Mouse (Mus musculus): ENCODE data around the gene Kdm4a. TPM values are rescaled to one million over a fixed set of nuclear protein-coding genes. Genes with fewer than 3 reads are reported as not detected.

Gene Kdm4a
- total RNA-seq (2021) = 10 to 100 TPM; 36.2 to 38.2 TPM
- long read RNA-seq, experiment 1, partial matches to known transcripts = 1 of 1 reads
- long read RNA-seq, experiment 1, other reads (novel, unspliced or antisense) = 0 of 1 reads
- long read RNA-seq, experiment 2, partial matches to known transcripts = 0 of 1 reads
- long read RNA-seq, experiment 2, other reads (novel, unspliced or antisense) = 1 of 1 reads

DNA sequence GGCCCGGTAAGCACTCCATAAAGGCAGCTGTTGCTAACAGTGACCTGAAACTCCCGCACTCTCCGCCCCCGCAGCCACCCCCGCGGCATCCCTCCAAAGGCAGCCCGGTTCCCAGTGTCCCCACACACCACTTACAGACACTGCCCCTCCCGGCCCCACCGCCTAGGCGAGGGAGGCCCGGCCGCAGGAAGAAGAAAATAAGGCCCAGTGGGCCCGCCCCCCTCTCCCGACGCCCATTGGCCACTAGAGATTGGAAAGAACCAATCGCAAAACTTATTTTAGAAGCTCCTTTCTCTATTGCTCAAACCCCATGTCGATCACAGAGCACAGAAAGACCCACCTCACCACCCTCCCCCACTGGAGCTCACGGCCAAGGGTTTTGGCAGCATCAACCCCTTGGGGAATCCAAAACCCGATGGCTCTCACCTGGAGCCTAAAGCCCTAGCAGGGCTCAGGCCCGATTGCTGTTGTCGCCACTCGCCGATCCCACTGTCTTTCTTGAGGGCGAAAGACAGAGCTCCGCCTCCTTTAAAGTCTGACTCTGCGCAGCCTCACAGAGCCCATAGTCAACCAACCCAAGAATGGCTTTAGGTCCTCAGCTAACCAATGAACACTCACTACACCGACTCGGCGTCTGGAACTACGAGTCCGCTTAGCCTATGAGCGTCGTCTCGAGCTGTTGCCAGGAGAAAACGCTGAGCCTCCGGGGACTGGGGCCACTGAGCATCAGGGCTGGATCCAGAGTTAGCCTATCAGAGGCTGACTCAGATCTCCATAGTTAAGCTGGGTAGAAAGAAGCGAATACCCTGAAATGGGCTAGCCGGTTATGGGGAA, at the start of gene Kdm4a:
Gene Kdm4a, minus strand, starts transcription at position 577 of the 834 bp plus-strand sequence.
- DNase-seq (ENCODE audit: low spot score in 2 of 2) = peak; percentile 85 to 93

DNA sequence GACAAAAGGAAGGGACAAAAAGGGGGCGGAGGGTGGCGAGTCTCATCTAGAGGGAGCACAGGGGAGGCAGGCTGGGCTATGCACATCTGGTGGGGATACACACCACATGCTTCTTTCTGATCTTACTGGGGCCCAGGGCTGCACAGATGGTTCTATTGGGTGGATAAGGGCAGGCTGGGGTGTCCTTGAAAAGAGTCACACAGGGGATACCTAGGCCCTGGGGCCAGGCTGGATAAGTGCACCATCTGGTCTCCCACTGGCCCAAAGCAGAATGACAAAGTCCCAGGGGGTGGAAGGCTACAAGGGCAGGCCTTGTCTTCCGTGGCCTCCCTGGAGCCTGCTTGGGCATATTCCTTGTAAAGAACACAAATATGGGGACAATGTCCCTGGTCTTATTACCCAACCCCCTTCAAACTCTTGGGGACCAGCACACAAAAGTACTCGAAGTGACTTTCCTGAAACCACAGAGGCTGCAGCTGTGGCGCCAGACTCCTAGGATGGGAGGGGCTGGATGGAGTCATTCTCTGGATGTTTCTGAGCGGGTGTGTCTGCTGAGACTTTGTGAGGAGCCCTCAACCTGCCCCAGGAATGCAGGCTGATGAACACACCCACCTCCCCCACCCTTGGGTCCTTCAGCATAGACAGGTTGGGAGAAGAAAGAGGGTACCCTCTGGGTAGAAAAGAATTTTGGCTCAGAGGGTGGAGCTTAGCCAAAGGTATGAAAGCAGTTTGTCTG, 49.4 kb upstream of the Kdm4a start:
- DNase-seq (ENCODE audit: low spot score in 2 of 2) = no peak

- DNase-seq (ENCODE audit: low spot score in 2 of 2) = no peak
These were observed 47.6 kb upstream of the Kdm4a start for GRCm38 (mm10) chr4:118227398-118227797.

DNA sequence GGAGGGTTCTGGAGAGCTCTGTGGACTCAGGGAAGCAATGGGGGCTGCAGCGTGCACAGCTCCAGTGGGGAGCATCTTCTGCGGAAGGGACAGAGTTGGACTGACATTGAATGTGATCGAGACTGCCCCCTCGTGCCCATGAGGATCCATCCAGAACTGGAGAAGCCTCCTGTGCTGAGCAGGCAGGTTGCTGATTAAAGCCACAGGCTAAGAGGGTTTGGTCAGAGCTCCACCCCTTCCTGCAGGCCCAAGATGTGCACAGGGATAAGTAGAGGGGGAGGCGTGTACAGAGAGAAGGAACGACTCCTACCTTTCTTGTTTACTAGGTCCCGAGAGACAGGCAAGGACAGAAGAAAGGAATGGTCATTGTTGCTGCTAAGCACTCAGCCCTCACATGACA, 41.4 kb upstream of the Kdm4a start:
- no peak for DNase-seq (ENCODE audit: low spot score in 2 of 2)

- DNase-seq (ENCODE audit: low spot score in 2 of 2) = no peak
These were observed 40.9 kb upstream of the Kdm4a start for GRCm38 (mm10) chr4:118220756-118221155.

DNA sequence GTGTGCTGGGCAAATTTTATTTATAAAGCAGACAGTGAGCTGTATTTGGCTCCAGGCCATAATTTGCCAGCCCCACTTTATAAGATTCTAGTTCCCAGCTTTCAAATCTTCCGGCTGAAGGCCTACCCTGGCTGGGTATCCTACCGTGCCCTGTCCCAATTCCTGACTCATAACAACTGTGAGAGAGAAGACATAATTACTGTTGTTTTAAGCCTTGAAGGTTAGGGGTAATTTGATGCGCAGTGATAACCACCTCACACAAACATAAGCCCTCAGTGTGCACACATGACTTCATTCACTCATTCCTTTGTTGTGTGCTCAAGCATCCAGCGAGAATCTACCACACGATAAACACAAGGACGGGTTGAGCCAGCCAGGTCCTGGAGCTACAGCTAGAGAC, 39.6 kb upstream of the Kdm4a start:
- DNase-seq (ENCODE audit: low spot score in 2 of 2) = no peak

GRCm38 (mm10) chr4:118218521-118218920, 38.7 kb upstream of the Kdm4a start:
- DNase-seq (ENCODE audit: low spot score in 2 of 2) = no peak

DNA sequence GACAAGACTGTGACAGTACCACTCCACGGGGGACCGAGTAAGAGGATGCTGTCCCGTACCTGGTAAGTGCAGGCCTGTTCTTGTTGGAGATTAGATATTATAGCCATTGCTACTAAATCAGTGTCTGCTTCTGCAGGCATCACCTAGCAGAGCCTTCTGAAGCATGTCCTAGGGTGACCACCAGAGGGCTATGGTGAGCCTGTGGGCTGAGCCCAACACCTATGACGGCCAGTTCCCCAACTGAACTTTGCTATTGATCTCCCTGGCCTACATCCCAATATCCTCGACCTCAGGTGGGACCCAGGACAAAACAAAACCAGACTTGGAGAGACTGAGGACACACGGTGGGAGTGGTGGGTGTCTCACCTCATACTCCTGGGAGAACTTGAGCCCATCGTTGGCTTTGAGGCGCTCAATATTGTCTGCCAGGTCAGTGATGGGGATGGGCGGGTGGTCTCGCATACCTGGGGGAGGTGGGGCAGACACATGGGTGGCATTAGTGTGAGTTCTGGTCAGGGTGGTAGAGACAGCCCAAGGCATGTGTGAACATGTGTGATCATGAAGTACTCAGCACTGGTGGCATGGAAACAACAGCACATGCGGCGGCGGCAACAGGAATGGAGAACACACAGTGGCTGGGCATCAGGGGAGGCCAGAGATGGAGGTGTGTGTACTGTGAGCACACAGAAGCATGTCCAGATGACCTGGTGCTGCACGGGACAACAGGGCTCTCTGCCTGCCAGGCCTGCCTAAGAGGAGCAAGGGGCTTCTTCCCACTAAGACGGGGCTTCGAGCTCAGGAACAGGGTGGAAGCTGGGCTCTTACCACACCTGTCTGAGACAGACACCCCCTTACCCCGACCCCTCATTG, 37.1 kb upstream of the Kdm4a start:
- DNase-seq (ENCODE audit: low spot score in 2 of 2) = peak; percentile 66 to 75

DNA sequence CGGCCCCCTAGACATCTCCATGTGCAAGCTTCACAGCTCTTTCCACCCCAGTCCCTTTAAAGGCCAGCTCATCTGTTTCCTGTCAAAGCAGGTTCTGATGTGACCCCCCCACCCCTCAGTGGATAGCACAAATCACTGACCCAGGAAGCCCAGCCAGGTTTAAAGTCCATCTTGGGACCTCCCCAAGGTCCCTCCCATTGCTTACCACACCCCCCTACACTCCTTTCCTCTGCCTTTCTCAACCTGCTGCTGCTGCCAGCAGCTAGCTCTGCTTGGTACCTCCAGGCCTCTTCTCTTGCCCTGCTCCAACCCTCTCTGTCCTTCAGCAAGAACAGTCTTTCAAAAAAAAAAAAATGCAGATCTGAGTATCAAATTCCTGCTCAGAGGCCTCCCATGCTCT, 35.0 kb upstream of the Kdm4a start:
- DNase-seq (ENCODE audit: low spot score in 2 of 2) = no peak

GRCm38 (mm10) chr4:118206918-118207640, 27.2 kb upstream of the Kdm4a start:
- DNase-seq (ENCODE audit: low spot score in 2 of 2) = no peak

DNA sequence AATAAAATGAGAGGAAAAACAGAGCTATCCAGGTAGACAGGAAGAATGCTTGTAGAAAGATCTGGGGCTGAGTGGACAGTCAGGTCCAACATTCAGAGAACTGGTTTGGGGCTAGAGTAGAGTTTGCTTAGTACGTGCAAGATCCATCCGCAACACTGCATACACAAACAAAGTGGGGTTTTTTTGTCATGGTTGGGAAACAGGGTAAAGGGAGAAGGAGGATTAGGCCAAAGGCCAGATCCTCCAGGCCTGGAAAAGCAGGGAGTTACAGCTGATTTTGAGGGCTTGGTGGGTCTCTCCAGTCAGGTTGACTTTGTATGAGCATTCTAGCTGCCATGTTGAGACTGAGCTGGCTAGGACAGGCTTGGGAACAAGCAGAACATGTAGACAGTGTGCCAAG, 26.1 kb upstream of the Kdm4a start:
- no peak for DNase-seq (ENCODE audit: low spot score in 2 of 2)

GRCm38 (mm10) chr4:118199093-118199492, 19.2 kb upstream of the Kdm4a start:
- DNase-seq (ENCODE audit: low spot score in 2 of 2) = no peak

GRCm38 (mm10) chr4:118198606-118199005, 18.8 kb upstream of the Kdm4a start:
- no peak for DNase-seq (ENCODE audit: low spot score in 2 of 2)

GRCm38 (mm10) chr4:118196185-118196584, 16.3 kb upstream of the Kdm4a start:
- DNase-seq (ENCODE audit: low spot score in 2 of 2) = peak; percentile 25 to 35

DNA sequence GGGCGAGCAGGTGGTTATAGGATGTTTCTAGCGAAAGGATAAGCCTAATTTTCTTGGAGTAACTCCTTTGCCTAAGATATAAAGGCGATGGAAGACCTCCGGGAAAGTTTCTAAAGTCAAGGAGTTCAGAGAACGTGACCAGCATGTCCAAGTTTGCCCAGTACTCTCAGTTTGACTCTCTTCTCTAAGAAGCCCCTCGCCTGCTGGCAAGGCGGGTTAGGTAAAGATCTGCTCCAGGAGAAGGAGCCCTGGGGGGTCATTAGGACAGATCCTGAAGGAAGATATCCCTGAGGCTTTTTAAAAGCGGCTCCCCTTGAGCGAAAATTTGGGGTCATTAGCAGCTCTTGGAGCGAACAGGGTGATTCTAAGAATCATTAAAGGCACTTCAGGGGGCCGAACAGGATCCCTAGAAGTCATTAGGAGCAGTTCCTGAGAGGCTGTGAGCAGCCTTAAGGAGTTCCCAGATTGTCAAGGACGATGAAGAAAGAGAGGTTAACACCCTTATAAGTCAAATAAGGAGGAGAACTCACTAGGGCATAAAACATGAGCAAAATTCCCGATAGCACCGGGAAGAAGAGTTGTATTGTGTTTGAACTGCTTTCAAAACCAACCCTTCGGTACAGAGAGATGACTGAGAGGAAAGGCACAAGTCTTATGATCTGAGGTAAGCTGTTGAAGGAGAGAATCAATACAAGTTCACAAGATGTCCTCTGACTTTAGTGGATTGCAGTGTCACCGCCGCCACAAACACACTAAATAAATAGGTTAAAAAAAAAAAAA, 648 bp upstream of the Kdm4a start:
- DNase-seq (ENCODE audit: low spot score in 2 of 2) = no peak

- no peak for DNase-seq (ENCODE audit: low spot score in 2 of 2)
These were observed 834 bp downstream of the Kdm4a start for GRCm38 (mm10) chr4:118178952-118179466.

DNA sequence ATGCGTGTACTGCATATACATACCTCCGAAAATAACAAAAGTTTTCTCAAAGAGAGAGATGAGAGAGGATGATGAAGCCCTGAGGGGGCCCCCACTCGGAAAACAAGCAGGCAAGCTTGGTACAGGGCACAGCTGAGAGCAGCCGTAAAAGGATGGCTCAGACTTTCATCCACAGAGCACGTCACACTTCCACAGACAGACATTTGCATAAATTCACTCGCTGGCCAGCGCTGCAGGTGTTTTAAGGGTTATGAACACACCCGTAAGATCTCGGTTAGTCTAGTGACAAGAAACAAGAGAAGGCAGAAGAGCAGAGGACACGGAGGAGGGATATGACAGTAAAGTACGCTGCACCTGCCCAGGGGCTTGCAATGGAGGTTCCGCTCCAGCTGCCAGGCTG, 7.4 kb downstream of the Kdm4a start:
- no peak for DNase-seq (ENCODE audit: low spot score in 2 of 2)

GRCm38 (mm10) chr4:118171006-118171405, 8.8 kb downstream of the Kdm4a start:
- DNase-seq (ENCODE audit: low spot score in 2 of 2) = no peak

- no peak for DNase-seq (ENCODE audit: low spot score in 2 of 2)
These were observed 17.7 kb downstream of the Kdm4a start for GRCm38 (mm10) chr4:118162123-118162522.
